39 mouse cellular contexts compared by ENCODE assay signal in genomic region chr15:82319613-82320012, GRCm38 (mm10). TPM values are rescaled to one million over a fixed set of nuclear protein-coding genes. Genes with fewer than 3 reads are reported as not detected.
"Had no signal": no experiment of that assay in that cellular context is flagged by ENCODE, and none has a peak within 500 bp of the region (broad histone marks: within the 10 kb centered on the region; RNA-seq: fewer than 3 reads in every experiment).

No protein-coding gene starts in this region.

- H3K4me1 ChIP-seq: limb, embryonic 15.5 days; liver, embryonic 15.5 days; lung, embryonic 15.5 days; midbrain, embryonic 10.5 days; midbrain, embryonic 12.5 days; midbrain, embryonic 13.5 days; midbrain, embryonic 15.5 days; neural tube, embryonic 12.5 days had no signal

- H3K4me3 ChIP-seq: limb, embryonic 10.5 days; limb, embryonic 12.5 days; limb, embryonic 13.5 days; limb, embryonic 15.5 days; liver, embryonic 12.5 days; liver, embryonic 13.5 days; liver, embryonic 15.5 days; lung, embryonic 15.5 days; megakaryocyte, embryonic 14.5 days; midbrain, embryonic 10.5 days; midbrain, embryonic 12.5 days; midbrain, embryonic 13.5 days; midbrain, embryonic 15.5 days; myocyte; neural tube, embryonic 12.5 days had no signal

- H3K27me3 ChIP-seq: limb, embryonic 12.5 days; limb, embryonic 13.5 days; limb, embryonic 15.5 days; liver, embryonic 12.5 days; liver, embryonic 13.5 days; lung, embryonic 15.5 days; midbrain, embryonic 12.5 days; midbrain, embryonic 13.5 days; midbrain, embryonic 15.5 days; neural tube, embryonic 12.5 days had no signal

- DNase-seq: left cerebral cortex, postnatal 4 days; liver; liver, embryonic 13.5 days; liver, postnatal 0 days; lung, adult 18-20 months; lung, adult 2 months; lung, embryonic 14.5 days; lung, postnatal 10 days; lung, postnatal 14 days; lung, postnatal 36 days; lung, postnatal 4 days; midbrain, embryonic 14.5 days had no signal

- H3K27ac ChIP-seq: limb, embryonic 10.5 days; limb, embryonic 12.5 days; limb, embryonic 13.5 days; limb, embryonic 15.5 days; liver, embryonic 12.5 days; liver, embryonic 13.5 days; liver, embryonic 14.5 days; liver, embryonic 15.5 days; lung, embryonic 15.5 days; macrophage; midbrain, embryonic 10.5 days; midbrain, embryonic 12.5 days; midbrain, embryonic 13.5 days; midbrain, embryonic 15.5 days; neural tube, embryonic 12.5 days had no signal

- H3K9me3 ChIP-seq: limb, embryonic 10.5 days; limb, embryonic 12.5 days; limb, embryonic 13.5 days; limb, embryonic 15.5 days; liver, embryonic 12.5 days; liver, embryonic 15.5 days; lung, embryonic 15.5 days; midbrain, embryonic 10.5 days; midbrain, embryonic 12.5 days; midbrain, embryonic 13.5 days; midbrain, embryonic 15.5 days; neural tube, embryonic 12.5 days had no signal

- H3K9ac ChIP-seq: limb, embryonic 12.5 days; limb, embryonic 13.5 days; limb, embryonic 15.5 days; liver, embryonic 12.5 days; liver, embryonic 13.5 days; liver, embryonic 14.5 days; liver, embryonic 15.5 days; liver, postnatal 0 days; lung, embryonic 14.5 days; lung, embryonic 15.5 days; midbrain, embryonic 12.5 days; midbrain, embryonic 13.5 days; midbrain, embryonic 15.5 days; neural tube, embryonic 12.5 days had no signal

- H3K36me3 ChIP-seq: limb, embryonic 10.5 days; limb, embryonic 12.5 days; limb, embryonic 13.5 days; limb, embryonic 15.5 days; liver, embryonic 12.5 days; liver, embryonic 13.5 days; liver, embryonic 15.5 days; lung, embryonic 15.5 days; midbrain, embryonic 10.5 days; midbrain, embryonic 12.5 days; midbrain, embryonic 13.5 days; midbrain, embryonic 15.5 days; neural tube, embryonic 12.5 days had no signal

- ATAC-seq: liver, embryonic 12.5 days; liver, postnatal 0 days; lung, postnatal 0 days; midbrain, embryonic 13.5 days; midbrain, embryonic 15.5 days; midbrain, embryonic 16.5 days had no signal

RNA-seq across cellular contexts. Expression of gene Wbp2nl, which starts 20.9 kb away (rescaled TPM):
- total RNA-seq: left cerebral cortex, adult 8-10 months; left cerebral cortex, postnatal 10 days; left cerebral cortex, postnatal 25 days; left cerebral cortex, postnatal 36 days; liver, adult 2 months; megakaryocyte-erythroid progenitor cell, adult 5-6 weeks; monocyte, adult 5-6 weeks had no signal
- polyA plus RNA-seq: limb, embryonic 12.5 days; limb, embryonic 13.5 days; liver, adult 2 months; liver, embryonic 16.5 days; lung, adult 2 months; macrophage; midbrain, embryonic 11.5 days; midbrain, embryonic 13.5 days; midbrain, embryonic 14.5 days; midbrain, embryonic 15.5 days; myocyte; neural tube, embryonic 12.5 days had no signal
